Mouse (Mus musculus) bone marrow, adult 2 months (tissue): ENCODE data around the gene Fchsd2.

Experiments used
- CTCF ChIP-seq: fragments of 200-500 bp; IDR thresholded peaks from 2 replicates; pipeline ENCODE4 v1.5.1; 2011; ENCODE audit warnings: low read length, control low read depth; ENCODE audit not compliant: control insufficient read depth, insufficient read depth
- POLR2A ChIP-seq: fragments of 200-500 bp; IDR thresholded peaks from 2 replicates; pipeline ENCODE4 v1.6.1; 2011; ENCODE audit warnings: low read depth, mild to moderate bottlenecking, control low read depth, low read length, borderline replicate concordance; ENCODE audit not compliant: control insufficient read depth

DNA sequence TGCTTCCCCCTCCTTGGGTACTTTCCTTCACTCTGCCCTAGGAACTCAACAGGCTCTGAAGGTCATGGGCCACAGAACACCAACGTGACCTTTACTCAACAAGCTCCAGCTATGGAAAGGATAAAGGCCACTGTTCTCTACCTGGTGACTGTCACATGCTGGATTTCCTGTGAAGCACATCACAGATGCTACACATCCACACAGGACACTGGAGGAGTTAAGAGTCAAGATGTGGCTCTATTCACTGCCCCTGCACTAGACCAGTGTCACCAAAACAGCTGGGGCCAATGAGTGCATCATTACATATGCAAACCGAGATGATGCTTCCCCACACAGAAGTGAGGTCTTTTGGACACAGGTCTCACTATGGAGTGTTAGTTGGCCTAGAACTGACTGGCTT is 25.1 kb upstream of the Fchsd2 start:
- TF ChIP-seq POLR2A (no peak), CTCF (no peak)
